Mouse (Mus musculus): Measurements from ENCODE around the gene Olfr243.
"Not testable (repeated sequence)": the region's sequence is repeated elsewhere in the genome, so short reads cannot be mapped to it uniquely, and the experiment has no call there.

Gene Olfr243

DNA sequence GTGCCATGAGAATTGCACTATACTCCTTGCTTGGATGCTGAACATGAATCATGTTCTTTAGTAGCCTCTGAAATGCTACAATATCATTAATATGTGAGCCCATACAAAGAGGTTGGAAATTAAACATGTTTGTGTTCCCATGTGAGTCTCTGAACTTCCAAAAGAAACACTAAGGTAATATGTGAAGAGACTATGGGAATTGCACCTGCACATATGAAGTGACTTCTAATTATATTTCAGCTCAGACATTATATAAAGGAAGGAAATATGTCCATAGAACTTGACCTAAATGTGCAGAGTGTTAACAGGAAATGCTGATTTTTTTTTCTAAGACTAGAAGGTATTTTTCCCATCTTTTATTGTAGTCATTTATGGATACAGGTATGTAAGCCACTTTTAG is at the start of gene Olfr243:
Olfr243 (plus strand) TSS at position 301 of the 400 bp plus-strand sequence.
- no peak for DNase-seq

DNA sequence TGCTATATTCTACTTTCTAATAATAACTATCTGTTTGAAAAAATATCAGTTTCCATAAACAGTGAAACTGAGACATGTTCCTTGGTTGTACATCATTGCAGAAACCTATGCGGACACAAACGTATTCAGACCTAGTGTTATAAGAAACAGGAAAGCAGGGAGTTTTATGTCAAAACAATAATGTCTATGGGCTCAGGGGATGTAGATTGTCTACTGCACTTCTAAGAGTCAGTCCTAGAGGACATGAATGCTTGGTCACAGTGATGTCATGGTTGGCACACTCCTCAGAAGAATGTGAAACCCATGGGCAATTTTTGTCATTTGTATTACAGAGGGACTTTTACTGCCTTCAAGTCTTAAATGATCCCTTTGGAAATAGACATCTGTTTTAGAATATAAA is 43.4 kb upstream of the Olfr243 start, which contains the start of gene Olfr624:
Olfr624 (minus strand) TSS at position 101 of the 400 bp plus-strand sequence.
- no peak for DNase-seq

DNA sequence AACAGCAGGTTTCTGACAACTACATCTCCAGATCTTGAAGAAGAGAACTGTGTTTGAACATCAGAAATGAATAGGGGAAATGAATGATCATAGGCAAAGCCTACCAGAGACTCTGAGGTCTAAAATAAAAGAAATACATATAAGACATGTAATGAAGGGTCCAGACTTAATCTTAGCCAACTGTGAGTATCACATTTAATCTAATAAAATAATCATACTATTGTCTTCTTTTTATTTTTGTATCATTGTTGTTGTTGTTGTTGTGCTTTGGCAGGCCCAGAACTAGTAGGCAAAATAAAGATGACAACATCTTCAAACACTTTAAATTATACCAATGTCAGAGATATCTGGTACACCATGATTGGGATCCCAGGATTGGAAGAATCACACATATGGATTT is 32.1 kb upstream of the Olfr243 start, which contains the start of gene Olfr625-ps1:
Olfr625-ps1 (plus strand) TSS at position 301 of the 400 bp plus-strand sequence.
- no peak for DNase-seq

DNA sequence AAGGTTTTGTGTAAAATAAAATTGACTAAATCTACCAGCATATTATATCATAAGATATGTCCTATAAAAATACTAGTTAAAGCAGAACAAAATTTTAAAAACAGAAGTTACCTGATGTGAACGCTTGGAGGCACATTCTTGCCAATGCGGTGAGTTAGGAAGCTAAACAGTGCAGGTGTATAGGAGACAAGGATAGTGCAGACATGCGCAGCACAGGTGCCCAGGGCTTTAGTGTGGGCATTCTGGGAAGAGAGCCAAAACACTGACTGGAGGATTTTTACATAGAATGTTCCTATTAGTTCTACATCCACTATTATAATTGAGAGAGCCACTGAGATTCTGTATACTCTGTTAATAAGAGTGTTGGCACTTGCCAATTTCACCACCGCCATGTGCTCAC is 15.0 kb upstream of the Olfr243 start:
- no peak for DNase-seq

DNA sequence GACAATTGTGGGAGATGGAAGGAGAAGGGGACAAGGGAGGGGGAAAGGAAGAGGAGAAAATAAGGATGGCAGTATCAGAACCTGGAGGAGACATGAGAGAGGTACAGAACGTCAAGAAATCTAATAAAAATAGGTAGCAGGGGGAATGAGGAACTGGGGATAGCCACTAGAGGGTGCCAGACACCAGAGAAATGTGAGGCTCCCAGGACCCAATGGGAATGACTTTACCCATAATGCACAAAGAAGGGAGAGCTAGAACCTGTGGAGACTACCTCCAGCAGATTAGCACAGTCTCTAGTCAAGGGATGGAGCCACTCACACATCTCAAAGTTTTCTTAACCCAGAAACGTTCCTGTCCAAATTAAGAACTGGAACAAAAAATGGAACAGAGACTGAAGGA is 2.4 kb upstream of the Olfr243 start:
- no peak for DNase-seq

DNA sequence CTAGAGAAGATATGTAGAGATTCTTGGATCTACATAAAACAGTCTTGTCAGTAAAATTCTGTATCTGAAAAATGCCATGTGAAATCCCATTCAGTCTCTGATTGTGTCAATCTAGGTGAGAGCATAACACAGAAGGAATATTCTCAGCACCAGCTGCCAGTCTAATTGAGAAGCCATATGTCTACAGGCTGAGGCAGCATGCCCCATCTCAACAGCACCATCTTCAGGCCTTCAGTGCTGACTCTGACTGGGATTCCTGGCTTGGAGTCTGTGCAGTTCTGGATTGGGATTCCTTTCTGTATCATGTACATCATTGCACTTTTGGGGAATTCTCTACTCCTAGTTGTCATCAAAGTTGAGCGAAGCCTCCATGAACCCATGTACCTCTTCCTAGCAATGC is 1.9 kb downstream of the Olfr243 start:
- DNase-seq = not testable (repeated sequence)

DNA sequence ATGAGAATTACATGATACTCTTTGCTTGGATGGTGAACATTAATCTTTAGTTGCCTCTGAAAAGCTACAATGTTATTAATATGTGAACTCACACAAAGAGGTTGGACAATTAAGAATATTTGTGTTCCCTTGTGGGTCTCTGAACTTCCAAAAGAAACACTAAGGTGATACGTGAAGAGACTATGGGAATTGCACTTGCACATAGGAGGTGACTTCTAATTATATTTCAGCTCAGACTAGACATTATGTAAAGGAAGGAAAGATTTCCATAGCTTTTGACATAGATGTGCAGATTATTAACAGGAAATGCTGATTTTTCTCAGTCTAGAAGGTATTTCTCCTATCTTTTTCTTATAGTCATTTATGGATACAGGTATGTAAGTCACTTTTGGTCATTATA is 15.6 kb downstream of the Olfr243 start, which contains the start of gene Olfr628:
Olfr628 (plus strand) TSS at position 301 of the 400 bp plus-strand sequence.
- no peak for DNase-seq

DNA sequence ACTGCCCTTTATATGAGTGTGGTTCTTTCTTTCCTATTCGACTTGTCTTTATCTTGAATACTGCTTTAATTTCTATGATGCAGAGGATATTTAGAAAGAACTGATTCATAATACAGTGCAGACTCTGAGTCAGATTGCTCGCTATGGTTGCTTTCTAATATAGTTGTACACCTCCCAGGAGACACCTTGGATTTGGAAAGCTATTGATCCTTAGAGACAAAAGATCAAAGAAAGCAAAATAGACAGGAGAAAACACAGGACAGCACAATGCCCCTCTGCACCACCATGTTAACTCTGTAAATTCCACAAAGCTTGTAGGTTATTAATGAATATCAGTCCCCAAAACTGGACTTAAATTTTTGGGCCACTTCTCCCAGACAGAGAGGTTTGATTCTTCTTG is 30.4 kb downstream of the Olfr243 start, which contains the start of gene Olfr629:
Olfr629 (minus strand) TSS at position 101 of the 400 bp plus-strand sequence.
- no peak for DNase-seq

DNA sequence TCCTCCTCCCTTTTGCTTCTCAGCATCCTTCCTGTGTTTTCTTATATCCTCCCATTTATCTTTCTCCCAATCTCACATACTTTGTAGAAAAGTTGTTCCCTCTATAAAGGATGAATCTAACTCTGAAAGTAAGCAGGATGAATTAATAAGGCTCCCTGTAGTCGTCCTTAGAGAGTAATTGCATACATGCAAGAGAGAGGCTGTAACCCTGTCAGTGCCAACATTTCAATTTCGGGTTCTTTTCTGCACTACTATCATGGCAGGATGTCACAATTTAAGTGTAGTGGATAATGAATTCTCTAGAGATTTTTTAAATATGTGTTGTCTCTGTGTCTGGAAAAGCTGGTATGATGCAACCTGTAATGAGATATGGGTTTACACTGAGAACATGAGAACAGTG is 42.8 kb downstream of the Olfr243 start, which contains the start of gene Olfr630:
Olfr630 (minus strand) TSS at position 101 of the 400 bp plus-strand sequence.
- DNase-seq = no peak

DNA sequence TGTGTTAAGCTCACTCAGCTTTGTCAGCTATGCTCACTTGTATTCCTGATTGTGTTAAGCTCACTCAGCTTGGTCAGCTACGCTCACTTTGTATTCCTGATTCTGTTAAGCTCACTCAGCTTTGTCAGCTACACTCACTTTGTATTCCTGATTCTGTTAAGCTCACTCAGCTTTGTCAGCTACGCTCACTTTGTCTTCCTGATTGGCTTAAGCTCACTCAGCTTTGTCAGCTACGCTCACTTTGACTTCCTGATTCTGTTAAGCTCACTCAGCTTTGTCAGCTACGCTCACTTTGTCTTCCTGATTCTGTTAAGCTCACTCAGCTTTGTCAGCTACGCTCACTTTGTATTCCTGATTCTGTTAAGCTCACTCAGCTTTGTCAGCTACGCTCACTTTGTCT is 47.7 kb downstream of the Olfr243 start:
- DNase-seq = not testable (repeated sequence)

DNA sequence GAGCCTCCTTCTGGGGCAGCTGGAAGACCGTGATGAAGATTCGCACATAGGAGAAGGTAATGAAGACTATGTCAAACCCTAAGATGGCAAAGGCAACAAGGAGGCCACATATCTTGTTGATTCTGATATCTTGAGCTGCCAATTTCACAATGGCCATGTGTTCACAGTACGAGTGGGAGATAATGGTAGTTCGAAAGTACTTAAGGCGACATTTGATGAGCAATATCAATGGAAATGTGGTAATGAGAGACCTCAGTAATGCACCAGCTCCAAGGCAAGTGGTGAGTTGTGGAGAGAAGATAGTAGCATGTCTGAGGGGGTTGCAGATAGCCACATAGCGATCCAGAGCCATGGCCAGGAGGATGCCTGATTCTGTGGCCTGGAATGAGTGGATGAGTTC is 53.2 kb downstream of the Olfr243 start:
- DNase-seq = not testable (repeated sequence)
